Mouse (Mus musculus) spleen, adult 12 weeks (tissue): ENCODE results near the gene Fam243.

Experiments
- DNase-seq: peaks from one replicate; pipeline ENCODE4 v3.0.0; 2022; ENCODE audit warnings: low spot score

The Fam243 gene

DNA sequence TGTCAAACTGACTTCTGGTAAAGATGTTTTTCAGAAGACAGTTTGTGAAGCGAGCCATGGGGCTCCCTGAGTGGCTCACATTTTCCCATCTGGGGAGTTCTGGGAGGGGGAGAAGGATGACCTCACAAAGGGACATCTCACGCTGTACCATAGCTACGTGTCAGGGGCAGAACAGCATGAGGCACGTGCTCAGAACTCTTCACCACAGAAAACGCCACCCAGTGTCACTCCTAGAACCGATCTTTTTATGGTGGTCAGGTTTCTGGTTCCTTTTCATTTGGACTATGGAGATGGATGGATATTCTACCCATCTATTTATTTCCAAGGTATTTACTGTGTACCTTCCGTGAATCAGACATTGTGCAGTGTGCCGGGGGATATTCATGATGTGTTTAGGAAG is at the start of gene Fam243:
Gene Fam243 (minus strand): TSS at position 101 of the 400 bp plus-strand sequence.
- no peak for DNase-seq

DNA sequence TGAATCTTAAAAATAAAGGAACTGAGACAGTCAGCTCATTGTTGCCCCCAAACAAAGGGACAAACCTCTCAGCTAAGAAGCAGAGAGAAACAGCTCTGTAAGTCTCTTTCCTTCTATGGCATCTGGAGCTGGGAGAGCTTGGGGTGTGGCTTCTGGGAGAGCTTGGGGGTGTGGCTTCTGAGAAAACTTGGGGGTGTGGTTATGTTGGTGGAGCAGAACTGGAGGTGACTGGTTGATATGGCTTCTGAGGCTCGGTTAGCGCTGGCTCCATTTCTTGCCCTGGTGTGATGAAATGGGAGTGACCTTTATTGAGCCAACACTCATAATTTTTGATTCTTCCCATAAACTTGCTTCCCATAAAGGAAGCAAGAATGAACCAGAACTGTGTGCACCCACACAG is 48.0 kb upstream of the Fam243 start:
- no peak for DNase-seq

DNA sequence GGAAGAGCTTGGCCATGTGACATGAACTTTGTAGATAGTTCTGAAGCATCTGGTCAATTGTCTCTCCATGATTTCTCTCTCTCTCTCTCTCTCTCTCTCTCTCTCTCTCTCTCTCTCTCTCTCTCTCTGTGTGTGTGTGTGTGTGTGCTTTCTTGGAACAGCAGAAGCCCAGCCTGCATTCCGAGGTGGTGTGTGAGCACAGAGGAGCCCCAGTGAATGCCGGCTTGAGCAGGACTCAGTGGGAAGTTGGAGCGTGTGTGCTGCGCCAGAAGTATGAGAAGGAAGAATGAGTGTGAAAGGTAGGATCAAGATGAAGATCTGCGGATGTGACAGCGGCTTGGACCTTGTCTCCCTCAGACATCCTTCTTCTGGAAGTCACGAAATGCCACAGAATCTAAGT is 44.2 kb upstream of the Fam243 start:
- DNase-seq: no peak

DNA sequence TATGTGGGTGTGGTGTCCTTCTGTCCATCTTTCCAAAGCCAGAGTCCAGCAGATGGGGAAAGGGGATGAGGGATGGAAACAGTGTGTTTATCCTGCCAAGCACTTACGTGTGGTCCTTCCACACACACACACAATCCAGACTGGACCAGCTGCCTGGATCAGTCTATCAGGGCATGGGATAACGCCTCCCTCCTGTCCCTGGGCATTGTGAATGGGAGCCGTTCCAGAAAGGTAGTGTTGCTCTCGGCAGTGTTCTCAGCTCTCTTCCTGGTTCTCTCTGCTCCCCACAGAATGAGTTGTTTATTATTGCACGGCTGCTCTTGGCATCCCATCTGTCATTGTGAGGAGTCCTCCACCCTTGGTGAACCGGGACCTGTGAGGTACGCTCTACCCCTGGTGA is 39.5 kb upstream of the Fam243 start:
- DNase-seq: no peak

DNA sequence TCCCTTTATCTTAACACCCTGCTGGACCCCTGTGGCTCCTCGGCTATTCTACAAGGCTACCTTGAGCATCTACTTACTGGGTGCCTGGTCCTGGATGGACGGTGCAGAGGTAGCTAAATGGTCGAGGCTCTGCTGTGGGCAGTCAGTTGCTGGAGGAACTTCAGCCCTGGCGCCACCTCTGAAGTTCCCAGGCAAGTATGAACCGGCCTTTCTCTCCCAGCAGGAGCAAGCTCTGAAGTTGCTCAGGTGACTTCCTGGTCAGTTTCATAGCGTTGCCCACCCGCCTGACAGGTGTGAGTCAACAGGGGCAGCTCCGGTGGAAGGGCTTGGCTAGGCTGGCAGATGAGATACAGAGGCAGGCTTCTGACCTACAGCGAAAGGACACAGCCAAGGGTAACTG is 38.0 kb upstream of the Fam243 start, which contains the start of gene Kcne1:
Gene Kcne1 (minus strand): TSS at position 240 of the 400 bp plus-strand sequence.
- no peak for DNase-seq

DNA sequence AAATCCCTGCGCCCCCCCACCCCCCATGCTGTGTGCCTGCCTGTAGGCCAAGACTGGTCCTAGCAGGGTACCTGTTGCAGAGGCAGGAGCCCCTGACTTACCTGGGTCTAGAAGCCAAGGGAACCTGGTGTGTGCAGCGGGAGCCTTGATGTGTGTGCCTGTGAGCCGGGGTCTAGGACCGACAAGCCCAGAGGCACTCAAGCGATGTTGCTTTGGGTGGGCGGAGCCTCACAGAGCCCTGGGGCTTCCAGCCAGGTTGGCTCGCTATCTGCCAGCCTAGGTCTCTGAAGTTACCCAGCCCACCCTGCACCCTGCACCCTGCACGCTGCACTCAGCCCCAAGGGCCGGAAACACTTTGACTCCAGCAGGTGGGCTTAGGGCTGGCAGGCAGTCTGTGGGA is 37.5 kb upstream of the Fam243 start:
- DNase-seq: no peak

DNA sequence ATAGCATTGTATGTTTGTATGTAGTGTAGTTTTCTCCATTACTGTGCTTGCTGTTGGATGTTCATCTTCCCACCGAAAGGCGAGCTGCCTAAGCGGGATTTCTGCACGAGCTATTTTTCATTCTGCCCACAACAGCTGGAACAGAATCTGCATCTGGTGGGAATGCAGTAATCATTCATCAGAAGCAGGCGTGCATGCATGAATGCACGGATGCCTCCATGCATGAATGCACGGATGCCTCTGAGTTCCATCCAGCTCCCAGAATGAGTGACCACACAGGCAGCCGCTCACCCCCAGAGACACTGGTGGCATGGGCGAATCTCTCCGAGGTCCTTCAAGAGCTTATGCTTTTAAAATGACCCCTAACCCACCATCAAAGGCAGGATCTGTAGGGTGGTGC is 36.3 kb upstream of the Fam243 start:
- no peak for DNase-seq

DNA sequence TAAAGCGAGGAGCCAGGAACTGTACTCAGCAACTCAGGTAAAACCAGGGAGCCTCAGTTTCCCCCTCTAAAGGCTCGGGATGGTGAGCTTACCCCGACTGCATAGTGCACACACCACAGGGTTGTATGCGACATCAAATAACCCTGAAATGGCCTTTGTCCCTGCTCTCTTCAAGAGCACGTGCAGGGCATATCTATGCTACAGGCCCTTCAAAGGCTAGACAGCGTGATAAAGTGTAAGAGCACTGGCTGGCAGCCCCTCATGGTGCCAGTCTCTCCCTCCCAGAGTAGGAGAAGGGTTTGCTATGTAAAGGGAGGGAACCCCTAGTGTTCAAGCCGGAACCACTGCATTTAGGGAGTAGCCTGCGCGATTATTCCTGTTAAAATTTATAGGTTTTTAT is 35.8 kb upstream of the Fam243 start:
- no peak for DNase-seq

DNA sequence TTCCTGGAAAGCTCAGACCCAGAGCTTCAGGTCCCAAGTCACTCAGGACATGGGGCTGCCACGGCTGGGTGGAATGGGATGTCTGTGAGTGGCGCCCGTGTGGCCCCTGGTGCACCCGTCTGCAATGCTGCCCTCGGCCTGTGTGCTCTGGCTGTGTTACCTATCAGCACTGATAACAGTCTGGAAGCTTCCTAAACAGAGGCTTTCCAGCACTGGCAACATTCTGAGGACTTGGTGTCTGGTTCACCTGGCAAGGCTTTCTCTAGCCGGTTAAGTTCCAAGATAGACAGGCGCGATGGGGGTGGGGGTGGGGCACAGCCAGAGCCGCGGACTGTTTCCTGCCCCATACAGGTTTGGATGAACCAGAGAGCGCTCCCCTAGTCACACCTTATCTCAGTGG is 34.7 kb upstream of the Fam243 start:
- no peak for DNase-seq

DNA sequence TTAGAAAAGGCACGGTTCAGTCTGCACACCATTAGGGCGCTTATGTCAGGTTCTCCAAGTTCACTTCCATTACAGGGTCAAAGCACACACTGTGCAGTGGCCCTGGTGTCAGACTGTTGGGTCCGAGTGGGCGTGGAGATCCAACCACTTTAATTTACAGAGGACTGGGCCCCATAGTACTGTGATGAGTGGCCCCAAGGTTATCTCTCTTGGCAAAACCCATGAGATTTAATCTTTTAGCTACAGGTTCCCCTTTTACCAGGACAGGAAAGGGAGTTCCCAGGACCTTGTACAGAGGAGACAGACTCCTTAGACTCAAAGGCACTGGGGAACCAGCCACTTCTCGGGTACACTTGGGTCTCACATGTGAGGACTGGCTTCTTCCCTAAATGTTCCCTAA is 34.1 kb upstream of the Fam243 start:
- DNase-seq: no peak

DNA sequence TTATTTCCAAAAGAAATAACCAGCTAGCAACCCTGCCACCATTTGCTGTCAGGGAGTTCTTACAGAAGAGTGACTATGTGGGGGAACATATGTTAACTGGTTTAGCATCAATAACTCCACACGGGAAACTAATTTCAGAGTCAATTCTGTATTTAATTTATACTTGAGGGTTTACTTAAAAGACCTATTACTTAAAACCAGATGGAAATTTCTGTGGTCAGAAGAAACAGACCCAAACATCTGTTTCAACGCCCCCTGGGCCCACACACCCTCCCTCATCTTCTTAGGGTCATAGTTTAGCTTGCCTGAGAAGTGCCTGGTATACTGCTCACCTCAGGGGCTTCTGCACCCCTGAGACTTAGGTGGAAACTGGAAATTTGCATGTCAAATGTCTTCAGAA is 32.7 kb upstream of the Fam243 start:
- DNase-seq: no peak

DNA sequence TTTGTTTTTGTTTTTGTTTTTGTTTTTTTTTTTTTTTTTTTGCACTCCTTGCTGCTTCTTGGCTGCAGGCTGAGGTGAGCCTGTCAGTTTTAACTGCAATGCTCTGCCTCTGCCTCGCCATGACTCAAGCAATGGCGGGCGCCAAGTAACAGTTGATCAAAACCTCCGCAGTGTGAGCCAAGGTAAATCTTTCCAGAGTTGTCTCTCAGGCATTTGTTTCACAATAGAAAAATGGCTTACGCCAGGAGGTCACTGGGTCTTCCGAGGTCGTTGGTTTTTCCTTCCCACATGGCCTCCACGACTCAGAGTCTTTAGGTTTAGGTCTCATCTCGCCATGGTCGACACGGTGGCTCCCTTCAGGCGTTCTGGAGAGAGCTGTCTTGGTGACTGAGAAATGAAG is 32.1 kb upstream of the Fam243 start:
- DNase-seq: no peak

DNA sequence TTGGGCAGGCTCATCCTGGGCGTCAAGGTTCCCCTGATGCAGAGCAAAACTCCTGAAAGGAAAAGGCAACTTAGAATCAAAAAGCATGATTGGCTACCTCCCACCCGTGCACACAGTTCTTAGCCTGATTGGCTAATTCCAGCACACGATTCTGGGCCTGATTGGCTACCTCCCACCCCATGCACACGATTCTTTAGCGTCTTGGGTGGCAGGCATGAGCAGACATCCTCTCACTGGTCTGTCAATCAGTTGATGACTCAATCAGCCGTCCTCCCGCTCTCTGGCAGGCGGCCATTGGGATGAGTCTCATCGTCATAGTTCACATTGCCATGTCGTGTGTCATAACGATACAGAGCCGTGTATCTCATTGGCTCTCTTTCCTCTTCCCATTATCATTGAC is 27.7 kb upstream of the Fam243 start:
- DNase-seq: no peak

DNA sequence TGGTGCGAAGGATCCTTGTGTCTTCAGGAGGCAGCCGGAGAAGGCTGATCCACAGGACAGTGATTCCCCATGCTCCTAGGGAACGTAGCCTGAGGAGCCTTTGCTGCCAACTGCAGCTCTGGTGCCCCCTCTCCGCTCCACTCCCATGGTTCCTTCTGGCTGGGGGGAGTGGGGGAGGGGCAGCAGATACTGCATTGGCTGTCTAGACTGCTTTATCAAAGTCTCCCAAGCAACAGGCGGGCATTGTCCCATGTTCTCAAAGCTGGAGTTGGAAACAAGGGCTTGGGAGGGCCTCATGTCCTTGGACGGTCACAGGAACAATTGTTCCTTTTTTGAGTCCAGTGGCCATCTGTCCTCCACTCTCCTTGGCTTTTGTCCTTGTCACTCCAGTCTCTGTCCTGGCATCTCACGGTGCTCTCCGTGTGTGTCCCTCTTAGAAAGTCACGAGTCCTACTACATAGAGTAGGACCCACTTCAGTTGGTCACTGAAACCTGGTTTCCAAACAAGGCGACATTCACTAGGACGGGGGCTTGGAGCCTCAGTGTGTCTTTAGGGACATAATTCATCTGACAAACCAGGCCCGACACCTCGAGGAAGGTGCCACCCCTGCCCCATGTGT is 25.2 kb upstream of the Fam243 start:
- no peak for DNase-seq

DNA sequence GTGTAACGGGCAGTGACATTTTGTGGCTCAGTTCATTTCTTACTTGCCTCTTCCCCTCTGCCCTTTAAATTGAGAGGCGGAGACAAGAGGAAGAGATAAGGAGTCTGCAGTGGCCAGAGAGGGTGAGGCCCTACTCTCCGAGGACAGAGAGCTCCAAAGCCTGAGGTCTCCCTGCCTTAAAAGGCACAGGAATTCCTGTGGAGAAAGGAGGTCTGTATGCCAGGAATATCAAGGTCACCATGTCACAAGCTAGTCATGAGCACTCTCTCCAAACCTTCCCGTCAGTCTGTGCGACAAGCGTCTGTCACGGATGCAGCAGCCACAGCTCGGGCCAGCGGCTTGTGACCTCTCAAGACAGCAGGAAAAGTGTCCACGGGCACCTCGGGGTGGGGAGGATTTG is 23.9 kb upstream of the Fam243 start:
- no peak for DNase-seq

DNA sequence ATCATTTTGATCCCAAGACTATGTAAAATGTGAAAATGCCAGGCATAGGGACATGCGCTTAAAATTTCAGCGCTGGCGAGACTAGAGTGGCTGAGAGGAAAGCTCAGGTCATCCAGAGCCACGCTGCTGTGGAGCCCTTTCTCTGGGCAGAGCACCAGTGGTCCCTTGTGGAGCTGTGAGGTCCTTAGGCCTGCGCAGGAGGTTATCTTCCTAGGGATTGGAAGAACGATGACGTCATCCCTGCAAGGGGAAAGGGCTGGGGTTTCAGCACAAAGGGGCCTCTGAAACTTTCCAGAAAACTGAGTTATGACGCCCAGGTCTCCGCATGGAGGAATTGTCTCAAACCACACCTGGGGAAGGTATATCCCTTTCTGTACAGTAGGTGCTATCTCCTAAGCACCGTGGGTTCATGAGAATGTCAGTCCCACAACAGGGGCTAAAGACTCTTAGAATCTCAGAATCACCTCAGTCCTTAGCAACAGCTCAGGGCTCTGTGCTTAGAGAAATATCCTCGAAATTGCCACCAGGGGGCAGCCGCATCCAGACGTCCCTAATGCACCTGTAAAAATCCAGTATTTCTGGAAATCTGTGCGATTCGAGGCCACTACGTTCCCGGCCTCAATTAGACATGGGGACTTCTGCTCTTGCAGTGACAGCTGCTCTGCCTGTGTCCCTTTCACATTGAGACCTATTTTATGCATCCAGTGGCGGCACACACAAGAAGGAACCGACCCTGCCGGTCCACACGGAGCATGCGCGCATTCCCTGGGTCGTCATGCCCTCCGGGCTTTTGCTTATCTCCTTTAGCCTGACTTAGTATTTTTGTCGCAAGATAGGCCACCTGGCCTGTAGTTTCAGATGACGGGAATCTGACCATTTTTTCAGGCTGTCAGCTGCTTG is 19.6 kb upstream of the Fam243 start:
- DNase-seq: peak; percentile 27

DNA sequence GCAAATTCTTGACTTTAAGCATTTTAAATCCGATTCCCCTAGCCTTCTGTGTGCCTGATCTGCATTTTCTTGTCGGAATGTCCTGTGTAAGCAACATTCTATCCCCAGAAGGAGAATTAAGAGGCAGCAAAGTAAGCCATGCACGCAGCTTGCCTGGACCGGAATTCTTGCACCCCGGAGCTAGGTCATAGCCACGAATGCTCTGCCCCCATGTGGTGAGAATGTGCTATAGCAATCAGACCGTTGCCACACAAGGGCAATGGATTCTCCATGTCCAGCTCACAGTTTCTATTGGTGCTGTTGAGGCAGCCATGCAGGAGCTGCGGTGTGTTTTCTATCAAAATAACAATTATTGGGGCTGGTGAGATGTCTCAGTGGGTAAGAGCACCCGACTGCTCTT is 15.0 kb upstream of the Fam243 start:
- DNase-seq: peak; percentile 23

DNA sequence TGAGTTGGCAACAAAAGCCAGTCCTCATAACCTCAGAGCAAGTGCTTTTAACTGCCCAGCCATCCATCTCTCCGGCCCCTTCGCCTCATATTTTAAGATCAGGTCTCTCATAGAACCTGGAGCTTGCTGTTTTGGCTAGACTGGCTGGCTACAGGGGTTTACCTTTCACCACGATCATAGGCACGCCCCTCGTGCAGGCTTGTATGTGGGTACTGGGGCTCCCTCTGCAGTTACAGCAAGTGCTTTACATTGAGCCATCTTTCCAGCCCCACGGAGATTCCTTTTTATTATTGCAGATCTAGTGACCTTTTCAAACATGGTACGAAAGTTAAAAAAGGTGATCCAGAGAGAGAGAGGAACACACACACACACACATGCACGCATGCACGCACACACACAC is 13.4 kb upstream of the Fam243 start:
- no peak for DNase-seq

DNA sequence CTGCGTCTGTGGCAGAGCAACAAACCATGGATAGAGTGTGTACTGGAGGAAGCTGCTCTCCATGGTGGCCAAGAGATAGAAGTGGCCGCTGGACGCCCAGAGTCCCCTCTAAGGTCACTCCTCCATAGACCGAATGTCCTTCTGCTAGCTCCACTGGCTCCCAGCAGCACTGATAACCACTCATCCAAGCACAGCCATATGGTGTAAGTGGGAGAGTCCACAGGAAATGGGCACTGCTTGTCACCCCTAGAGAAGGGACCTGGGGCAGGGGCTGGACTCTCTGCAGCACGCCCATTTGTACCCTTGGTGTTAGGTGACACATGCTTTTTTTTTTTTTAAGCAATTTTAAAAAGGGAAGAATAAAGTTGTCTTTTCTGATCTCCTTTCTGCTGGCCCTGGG is 9.7 kb upstream of the Fam243 start:
- DNase-seq: no peak

DNA sequence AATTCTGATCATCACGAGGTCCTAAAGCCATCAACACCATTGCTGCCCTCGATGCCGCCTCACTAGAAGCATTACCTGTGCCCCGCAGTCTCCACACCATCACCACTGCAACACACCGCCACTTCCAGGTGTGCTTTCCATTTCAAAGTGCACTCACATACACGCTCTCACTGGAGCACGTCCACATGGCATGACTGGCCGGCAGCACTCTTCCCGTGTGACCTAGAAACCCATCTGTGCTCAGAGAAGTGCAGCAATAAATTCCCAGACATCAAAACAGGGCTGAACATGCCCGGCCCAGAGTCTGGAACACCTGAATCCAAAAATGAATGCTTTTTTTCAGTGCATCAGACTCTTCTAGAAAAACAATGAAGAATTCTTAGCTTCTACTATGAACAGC is 6.7 kb upstream of the Fam243 start:
- no peak for DNase-seq

DNA sequence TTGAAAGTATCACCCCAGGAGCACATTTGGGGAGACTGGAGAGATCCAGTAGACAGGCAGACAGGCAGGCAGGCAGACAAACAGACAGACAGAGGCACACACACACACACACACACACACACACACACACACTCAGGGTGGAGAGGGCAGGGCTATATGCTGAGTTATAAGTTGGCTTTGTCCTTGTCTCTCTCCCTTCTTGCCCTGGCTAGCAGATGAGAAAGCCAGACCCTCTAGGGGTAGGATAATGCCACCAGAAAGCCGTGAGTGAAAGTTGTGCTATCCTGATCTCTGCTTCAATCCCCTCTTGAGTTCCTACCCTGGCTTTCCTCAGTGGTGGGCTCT is 3.8 kb upstream of the Fam243 start:
- no peak for DNase-seq

DNA sequence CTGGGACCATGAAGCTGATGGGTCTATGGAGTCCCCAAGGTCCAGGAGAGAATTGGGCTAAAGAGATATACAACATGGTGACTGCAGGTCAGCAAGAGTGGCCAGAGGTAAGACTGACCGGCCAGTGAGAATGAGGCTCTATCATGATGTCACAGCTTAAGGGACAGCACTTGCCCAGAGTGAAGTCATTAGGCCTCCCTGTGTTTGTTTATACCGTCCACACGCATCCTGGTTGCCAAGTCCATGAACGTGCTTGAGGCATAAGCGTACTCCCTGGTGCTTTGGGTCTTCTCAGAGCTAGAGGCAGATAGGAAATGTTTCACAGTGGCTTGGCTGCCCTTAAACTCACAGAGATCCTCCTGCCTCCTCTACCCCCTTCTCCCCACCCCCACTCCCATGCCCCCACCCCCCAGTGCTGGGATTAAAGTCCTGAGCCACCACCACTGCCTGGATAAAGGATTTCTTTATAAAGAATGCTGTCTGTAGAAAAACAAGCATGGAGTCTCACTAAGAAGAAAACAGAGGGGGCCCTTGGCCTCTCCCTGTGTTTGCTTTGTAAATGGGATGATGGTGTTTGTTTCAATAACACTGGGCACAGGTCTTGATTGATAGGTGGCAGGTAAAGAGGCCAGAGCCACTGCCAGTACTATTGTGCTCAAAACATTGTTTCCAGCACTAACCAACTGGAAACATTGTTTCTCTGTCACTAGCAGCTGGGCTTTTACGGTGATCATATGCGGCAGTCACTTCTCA is 3.2 kb upstream of the Fam243 start:
- no peak for DNase-seq

DNA sequence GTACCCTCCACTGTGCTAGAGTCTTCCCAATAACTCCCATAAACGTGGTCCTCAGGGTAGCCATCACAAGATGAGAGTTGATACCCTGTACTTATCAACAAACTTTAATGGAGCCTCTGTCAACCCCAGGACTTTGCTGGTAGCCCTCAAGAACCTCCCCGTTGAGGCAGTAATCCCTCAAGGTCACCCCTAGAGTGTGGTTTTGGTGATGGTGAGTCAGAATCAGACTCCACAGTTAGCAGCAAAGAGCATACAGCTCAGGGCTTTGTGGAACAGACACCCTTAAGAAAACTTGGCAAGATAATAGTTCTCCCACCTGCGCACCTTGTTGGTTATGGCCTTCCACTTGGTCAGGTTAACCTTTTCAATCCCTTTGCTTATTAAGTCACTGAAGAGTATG is 880 bp downstream of the Fam243 start:
- DNase-seq: no peak
